Mouse (Mus musculus): ENCODE data around the gene Lgalsl.

Lgalsl gene

DNA sequence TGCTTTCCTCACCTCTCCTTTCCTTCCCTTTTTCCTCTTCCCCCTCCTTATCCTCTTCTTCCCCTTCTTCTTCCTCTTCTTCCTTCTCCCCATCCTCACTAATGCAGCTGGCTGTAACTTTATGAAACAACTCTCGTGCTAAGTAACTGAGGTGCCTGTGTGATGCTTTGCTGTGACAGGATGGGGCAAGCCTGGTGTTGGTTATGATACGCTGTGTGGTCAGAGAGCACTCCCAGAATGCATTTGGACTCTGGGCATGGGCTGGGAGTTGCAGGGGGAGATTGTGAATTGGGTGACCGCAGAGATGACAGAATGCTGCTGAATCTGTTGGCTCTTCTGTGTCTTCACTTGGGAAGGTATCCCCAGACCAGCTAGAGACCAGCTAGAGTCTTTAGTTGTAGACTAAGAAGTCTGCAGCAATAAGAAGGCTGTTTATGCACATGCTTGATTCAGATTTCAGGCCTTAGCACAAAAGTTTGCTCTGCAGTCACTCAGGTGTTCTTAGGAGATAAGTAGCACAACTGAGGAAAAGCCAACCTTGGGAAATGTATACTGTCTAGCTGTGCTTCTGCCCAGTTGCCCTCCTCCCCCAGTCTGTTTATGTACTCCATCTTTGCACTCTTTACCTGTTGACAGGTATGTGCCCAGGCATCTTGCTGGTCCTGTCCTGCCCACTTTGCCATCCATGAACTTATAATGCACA is 51.8 kb downstream of the Lgalsl start:
- no peak for DNase-seq

- DNase-seq: no peak
These were observed 52.6 kb downstream of the Lgalsl start for GRCm38 (mm10) chr11:20778298-20778697.

DNA sequence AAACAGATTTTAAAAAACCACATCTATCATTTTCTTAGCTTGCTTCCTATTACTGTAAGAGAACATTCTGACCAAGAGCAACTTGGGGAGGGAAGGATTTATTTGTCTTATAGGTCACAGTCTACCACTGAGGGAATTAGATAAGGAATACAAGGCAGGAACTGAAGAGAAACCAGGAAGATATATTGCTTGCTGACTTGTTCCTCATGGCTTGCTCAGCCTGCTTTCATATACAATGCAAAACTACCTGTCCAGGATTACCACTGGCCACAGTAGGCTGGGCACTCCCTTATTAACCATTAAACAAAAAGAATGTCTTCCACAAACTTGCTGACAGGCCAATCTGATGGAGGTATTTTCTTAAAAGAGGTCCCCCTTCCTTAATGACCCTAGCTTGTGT is 54.2 kb downstream of the Lgalsl start:
- DNase-seq: no peak
